Mouse (Mus musculus): ENCODE measurements at regions not wholly inside any gene's neighbourhood (a gene's known extent, or its start where the extent isn't known, plus 50 kb on each side); places are given as distances from the start of the nearest gene placed in this dataset.

- DNase-seq: no peak
Observed at GRCm38 (mm10) chr3:60413749-60414148, 58.9 kb upstream of the Mbnl1 start.

GRCm38 (mm10) chr3:60417001-60417400, 55.6 kb upstream of the Mbnl1 start:
- no peak for DNase-seq

- no peak for DNase-seq
Observed at GRCm38 (mm10) chr3:60418652-60419051, 54.0 kb upstream of the Mbnl1 start.

- no peak for DNase-seq
Observed at GRCm38 (mm10) chr3:60419216-60419615, 53.4 kb upstream of the Mbnl1 start.
